Mouse (Mus musculus) ES-E14 (cell line): Measurements from ENCODE around the gene Ppp6r2. TPM values are rescaled to one million over a fixed set of nuclear protein-coding genes. Genes with fewer than 3 reads are reported as not detected.

Experiments
- DNase-seq: peaks from one replicate; pipeline ENCODE4 v3.0.0-alpha.2; 2013; ENCODE audit warnings: low read depth, low spot score
- H3K27ac ChIP-seq: 2 replicates; pipeline ENCODE4 v1.5.1; 2012; ENCODE audit warnings: low read depth, mild to moderate bottlenecking, low read length, moderate library complexity, mixed read lengths; ENCODE audit not compliant: poor library complexity, insufficient read depth, severe bottlenecking
- H3K36me3 ChIP-seq: 2 replicates; pipeline ENCODE4 v1.6.1; 2012; ENCODE audit warnings: mild to moderate bottlenecking, low read length, moderate library complexity, mixed read lengths; ENCODE audit not compliant: control insufficient read depth, poor library complexity, insufficient read depth, severe bottlenecking
- H3K4me1 ChIP-seq, 2 experiments: fragments of 150-350 bp in 1 of 2; sonication (generic) in 1 of 2; 2 replicates each; pipeline ENCODE4 v1.6.1; 2012; ENCODE audit warnings: low read length in 2 of 2, mild to moderate bottlenecking in 1 of 2, mixed read lengths in 1 of 2; ENCODE audit not compliant: control insufficient read depth in 2 of 2, insufficient read depth in 2 of 2, poor library complexity in 1 of 2
- H3K4me3 ChIP-seq, 2 experiments: fragments of 150-350 bp in 1 of 2; sonication (generic) in 1 of 2; 2 replicates each; pipeline ENCODE4 v1.5.1; 2012; ENCODE audit warnings: low read length in 2 of 2, low read depth in 1 of 2, mild to moderate bottlenecking in 1 of 2, mixed read lengths in 1 of 2; ENCODE audit not compliant: insufficient read depth in 1 of 2, poor library complexity in 1 of 2, severe bottlenecking in 1 of 2
- H3K9ac ChIP-seq: 2 replicates; pipeline ENCODE4 v1.6.1; 2012; ENCODE audit warnings: low read depth, mild to moderate bottlenecking, low read length, mixed read lengths; ENCODE audit not compliant: poor library complexity, insufficient read depth, severe bottlenecking
- H3K9me3 ChIP-seq: fragments of 150-350 bp; sonication (generic); 2 replicates; pipeline ENCODE4 v1.6.1; 2012; ENCODE audit warnings: low read depth, mild to moderate bottlenecking, low read length; ENCODE audit not compliant: control insufficient read depth, insufficient read depth
- CHD2 ChIP-seq: IDR thresholded peaks from 2 replicates; pipeline ENCODE4 v1.6.1; 2014; ENCODE audit warnings: mild to moderate bottlenecking, low read depth, low read length, inconsistent platforms
- HCFC1 ChIP-seq: IDR thresholded peaks from 2 replicates; pipeline ENCODE4 v1.6.1; 2012; ENCODE audit warnings: low read length, inconsistent platforms, borderline replicate concordance; ENCODE audit not compliant: insufficient read depth
- MAFK ChIP-seq: IDR thresholded peaks from 2 replicates; pipeline ENCODE4 v1.6.1; 2014; ENCODE audit warnings: mild to moderate bottlenecking, low read depth, low read length, inconsistent platforms; ENCODE audit not compliant: insufficient read depth
- ZC3H11A ChIP-seq: IDR thresholded peaks from 2 replicates; pipeline ENCODE4 v1.6.1; 2012; ENCODE audit warnings: low read depth, mild to moderate bottlenecking, inconsistent platforms, low read length, borderline replicate concordance
- ZNF384 ChIP-seq: IDR thresholded peaks from 2 replicates; pipeline ENCODE4 v1.6.1; 2012; ENCODE audit warnings: low read depth, low read length, inconsistent platforms
- in situ Hi-C, 2 experiments: fragments of 600-800 bp; cut with MboI; formaldehyde crosslinking; loops; one replicate each; pipeline ENCODE4 v1.15.1; 2025; ENCODE audit warnings: low sequenced_read_pairs in 2 of 2, inconsistent platforms in 1 of 2; ENCODE audit not compliant: unreplicated experiment in 2 of 2
- total RNA-seq: library from RNA; depleted of rRNA; stranded (reverse); fragments of 300-350 nt; gene quantifications from 2 replicates; pipeline ENCODE4 v1.2.3, GENCODE M21; 2012

Gene Ppp6r2
- total RNA-seq, 1 experiment: 8.6 TPM

- TF ChIP-seq ZNF384 (peak; percentile 97), MAFK (no peak)
- Histone ChIP-seq H3K9ac (no peak overlapping the region; the same call in 1 of the 2 replicates), H3K9me3 (no peaks in the 10 kb centered on the region), H3K36me3 (no peaks in the 10 kb centered on the region; the same call in 1 of the 2 replicates), H3K4me1 (peaks cover 0 to 10% of the 10 kb centered on the region in 2 experiments; a peak in 2 of 4 replicates), H3K4me3 (peak overlapping the region in 1 of 2 experiments; percentile 99; a peak in 2 of 4 replicates), H3K27ac (peak overlapping the region; percentile 59)
- DNase-seq: peak; percentile 77
- in situ Hi-C loops: no loop called here
These were observed 1.2 kb upstream of the Ppp6r2 start for GRCm38 (mm10) chr15:89209886-89210761.

DNA sequence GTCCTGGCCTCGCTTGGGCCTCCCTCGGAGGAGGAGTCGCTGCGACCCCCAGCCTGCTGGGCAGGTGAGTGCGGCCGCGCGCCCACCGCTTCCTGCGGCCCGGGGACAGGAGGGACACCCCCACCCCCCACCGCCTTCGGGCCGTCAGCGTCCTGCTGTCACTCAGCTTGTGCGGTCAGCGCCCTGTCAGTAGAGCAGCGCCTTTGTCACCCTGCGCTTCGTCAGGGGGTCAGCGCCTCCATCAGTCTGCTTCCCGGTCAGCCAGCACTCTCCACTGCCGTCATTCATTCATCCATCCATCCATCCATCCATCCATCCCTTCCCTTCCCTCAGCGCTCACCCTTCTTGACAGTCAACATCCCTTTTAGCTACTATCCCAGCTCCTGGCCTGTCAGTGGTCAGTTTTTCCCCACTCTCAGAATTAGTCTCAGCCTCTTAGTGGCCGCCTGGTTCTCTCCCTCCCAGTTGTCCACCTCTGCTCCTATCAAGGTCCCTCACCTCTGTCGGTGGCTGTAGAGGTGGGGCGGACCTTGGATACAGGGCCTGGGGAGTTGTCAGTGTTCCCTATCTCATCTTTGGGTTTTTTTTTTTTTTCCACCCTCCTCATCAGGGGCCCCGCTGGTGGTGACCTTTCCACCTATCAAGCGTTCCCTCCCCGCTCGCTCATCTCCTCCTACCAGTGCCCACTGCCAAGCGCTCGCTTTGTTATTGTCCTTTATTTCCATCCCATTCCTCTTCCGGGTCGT is 536 bp downstream of the Ppp6r2 start:
- Histone ChIP-seq H3K4me3 (peak overlapping the region; percentile 94 to 99), H3K9ac (peak overlapping the region; percentile 93), H3K27ac (peak overlapping the region; percentile 29; the same call in 1 of the 2 replicates), H3K36me3 (no peaks in the 10 kb centered on the region; the same call in 1 of the 2 replicates), H3K9me3 (no peaks in the 10 kb centered on the region), H3K4me1 (peaks cover 0 to 10% of the 10 kb centered on the region in 2 experiments; a peak in 2 of 4 replicates)
- TF ChIP-seq ZNF384 (peak; percentile 48; the same call in 1 of the 2 replicates), CHD2 (no peak)
- DNase-seq: no peak
- in situ Hi-C loops: no loop called here

GRCm38 (mm10) chr15:89212495-89212894 is 1.1 kb downstream of the Ppp6r2 start:
- H3K9me3 ChIP-seq: no peaks in the 10 kb centered on the region
- TF ChIP-seq ZC3H11A: no peak
- no peak for TF ChIP-seq ZNF384
- no peak for TF ChIP-seq CHD2
- no peak for TF ChIP-seq MAFK
- no peak for TF ChIP-seq HCFC1
- H3K27ac ChIP-seq: no peak overlapping the region
- no peak for DNase-seq
- H3K9ac ChIP-seq: no peak overlapping the region
- in situ Hi-C loops: no loop called here
- peak overlapping the region in 1 of 2 experiments; percentile 99; a peak in 1 of 4 replicates for H3K4me3 ChIP-seq
- H3K36me3 ChIP-seq: no peaks in the 10 kb centered on the region; the same call in 1 of the 2 replicates
- peaks cover 0 to 10% of the 10 kb centered on the region in 2 experiments; a peak in 2 of 4 replicates for H3K4me1 ChIP-seq

- H3K9me3 ChIP-seq: no peaks in the 10 kb centered on the region
- H3K36me3 ChIP-seq: no peaks in the 10 kb centered on the region; the same call in 1 of the 2 replicates
- no peak overlapping the region for H3K27ac ChIP-seq
- no peak overlapping the region for H3K4me3 ChIP-seq
- H3K9ac ChIP-seq: no peak overlapping the region
- no peak for DNase-seq
- in situ Hi-C loops: no loop called here
- peaks cover 0 to 10% of the 10 kb centered on the region in 2 experiments; a peak in 2 of 4 replicates for H3K4me1 ChIP-seq
- no peak for TF ChIP-seq MAFK
- TF ChIP-seq ZNF384: no peak
- TF ChIP-seq HCFC1: no peak
- no peak for TF ChIP-seq ZC3H11A
- no peak for TF ChIP-seq CHD2
These were observed 2.2 kb downstream of the Ppp6r2 start for GRCm38 (mm10) chr15:89213517-89213916.
